Mouse (Mus musculus) lung, postnatal 0 days (tissue): ENCODE data around the gene Plekhb2. TPM values are rescaled to one million over a fixed set of nuclear protein-coding genes. Genes with fewer than 3 reads are reported as not detected.

ENCODE experiments used
- ATAC-seq: fragments of 200-750 bp; cut with Nextera tagmentation; 2 replicates; pipeline ENCODE4 v1.8.0; 2017; ENCODE audit warnings: moderate library complexity
- DNase-seq: peaks from one replicate; pipeline ENCODE4 v3.0.0-alpha.2; 2016; ENCODE audit warnings: low spot score
- H3K27ac ChIP-seq: fragments of 300-500 bp; sonication (generic); 2 replicates; pipeline ENCODE4 v1.5.1; 2014; ENCODE audit warnings: antibody characterized with exemption, mild to moderate bottlenecking, low read length, mixed read lengths
- H3K27me3 ChIP-seq: fragments of 300-500 bp; sonication (generic); replicated peaks from 2 replicates; pipeline ENCODE4 v1.6.1; 2014; ENCODE audit warnings: low read length, mixed read lengths; ENCODE audit not compliant: insufficient read depth
- H3K36me3 ChIP-seq: fragments of 300-500 bp; sonication (generic); 2 replicates; pipeline ENCODE4 v1.6.1; 2014; ENCODE audit warnings: low read length, mixed read lengths; ENCODE audit not compliant: insufficient read depth
- H3K4me1 ChIP-seq: fragments of 300-500 bp; sonication (generic); 2 replicates; pipeline ENCODE4 v1.6.1; 2014; ENCODE audit warnings: antibody characterized with exemption, low read depth, low read length, mixed read lengths; ENCODE audit not compliant: insufficient read depth
- H3K4me2 ChIP-seq: fragments of 300-500 bp; sonication (generic); replicated peaks from 2 replicates; pipeline ENCODE4 v1.6.1; 2014; ENCODE audit warnings: low read depth, mild to moderate bottlenecking, low read length, moderate library complexity, mixed read lengths
- H3K4me3 ChIP-seq: fragments of 300-500 bp; sonication (generic); 2 replicates; pipeline ENCODE4 v1.5.1; 2014; ENCODE audit warnings: low read depth, low read length
- H3K9ac ChIP-seq: fragments of 300-500 bp; sonication (generic); replicated peaks from 2 replicates; pipeline ENCODE4 v1.6.1; 2014; ENCODE audit warnings: low read depth, mild to moderate bottlenecking
- H3K9me3 ChIP-seq: fragments of 300-500 bp; sonication (generic); 2 replicates; pipeline ENCODE4 v1.6.1; 2016; ENCODE audit warnings: low read length, mixed read lengths
- CTCF ChIP-seq: IDR thresholded peaks from 2 replicates; pipeline ENCODE4 v1.5.1; 2016; ENCODE audit warnings: antibody characterized with exemption, mild to moderate bottlenecking
- EP300 ChIP-seq: IDR thresholded peaks from 2 replicates; pipeline ENCODE4 v1.6.1; 2016; ENCODE audit warnings: antibody characterized with exemption, mild to moderate bottlenecking, control low read depth
- WGBS: fragments of 180-500 bp; shearing (Covaris S2); extraction: QIAGEN DNeasy Blood & Tissue Kit; methylation state at CpG from one replicate; pipeline ENCODE4 v1.1.7; 2014; 5-methylcytosine and 5-hydroxymethylcytosine counted together
- polyA plus RNA-seq: library from polyadenylated mRNA; unstranded; fragments of >200 nt; fragmentation: Nextera tagmentation; extraction: Ambion mirVana; gene quantifications from 2 replicates; pipeline ENCODE4 v1.2.1, GENCODE M21; 2015

Plekhb2 gene
- polyA plus RNA-seq, 1 experiment from 2014 or later, result 71.1 TPM

DNA sequence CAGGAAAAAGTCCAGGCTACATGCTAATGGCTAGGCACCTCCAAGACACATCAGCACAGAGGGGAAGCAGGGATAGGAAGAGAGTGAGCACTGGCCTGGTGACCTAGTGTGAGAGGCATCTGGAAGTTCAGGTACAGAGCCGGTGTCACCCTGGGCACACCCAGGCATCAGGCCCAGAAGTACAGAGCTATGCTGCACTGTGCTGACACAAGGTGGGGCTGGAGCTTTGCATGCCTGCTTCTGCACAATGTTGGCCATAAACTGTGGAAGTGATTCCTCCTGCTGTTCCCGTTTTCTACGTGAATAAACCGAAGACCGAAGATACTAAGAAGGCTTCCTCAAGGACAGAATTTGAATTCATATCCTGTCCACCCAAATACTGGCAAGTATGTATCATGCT is 46.3 kb downstream of the Plekhb2 start:
- ATAC-seq, result no peak
- Histone ChIP-seq H3K27ac (no peak overlapping the region), H3K27me3 (no peaks in the 10 kb centered on the region), H3K9me3 (no peaks in the 10 kb centered on the region), H3K4me3 (no peak overlapping the region), H3K4me1 (no peaks in the 10 kb centered on the region), H3K9ac (no peak overlapping the region), H3K36me3 (no peaks in the 10 kb centered on the region), H3K4me2 (no peak overlapping the region)
- 83% methylated on average over 5 of the region's 5 CpGs for WGBS
- no peak for DNase-seq
- TF ChIP-seq EP300 (no peak), CTCF (no peak)

DNA sequence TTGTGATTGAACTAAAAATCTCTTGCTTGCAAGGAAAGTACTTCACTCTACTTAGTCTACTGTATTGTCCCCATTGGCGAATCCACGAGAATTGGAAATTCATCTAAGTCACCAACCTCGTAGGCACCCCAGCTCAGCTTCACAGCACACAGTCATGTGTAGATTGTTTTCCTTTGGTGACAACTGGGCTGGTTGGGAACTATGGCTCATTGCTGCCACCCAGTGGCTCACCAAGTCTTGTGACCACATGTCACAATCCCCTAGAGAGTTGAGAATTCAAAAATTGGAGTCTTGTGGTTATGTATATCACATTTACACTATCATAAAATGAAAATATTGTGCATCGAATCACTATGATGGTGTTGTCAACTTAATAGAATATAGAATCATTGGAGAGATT is 47.1 kb downstream of the Plekhb2 start:
- Histone ChIP-seq H3K36me3 (no peaks in the 10 kb centered on the region), H3K4me2 (no peak overlapping the region), H3K27me3 (no peaks in the 10 kb centered on the region), H3K9ac (no peak overlapping the region), H3K4me3 (no peak overlapping the region), H3K9me3 (no peaks in the 10 kb centered on the region), H3K4me1 (no peaks in the 10 kb centered on the region), H3K27ac (no peak overlapping the region)
- 47% methylated on average over 4 of the region's 4 CpGs for WGBS
- DNase-seq (peak; percentile 54), ATAC-seq (0 out of 2 replicates have a peak, but pooled peaks have one; percentile 44)
- TF ChIP-seq CTCF, result peak; percentile 75
- TF ChIP-seq EP300, result no peak

- H3K4me2 ChIP-seq, result no peak overlapping the region
- H3K9me3 ChIP-seq, result no peaks in the 10 kb centered on the region
These were observed 78.9 kb downstream of the Plekhb2 start for GRCm38 (mm10) chr1:34928656-34929055.

More at GRCm38 (mm10) chr1:34928656-34929055, 78.9 kb downstream of the Plekhb2 start:
- no peaks in the 10 kb centered on the region for H3K27me3 ChIP-seq
- no peaks in the 10 kb centered on the region for H3K36me3 ChIP-seq
- no peak overlapping the region for H3K9ac ChIP-seq
- no peak for DNase-seq
- no peak overlapping the region for H3K27ac ChIP-seq
- 85% methylated on average over 15 of the region's 15 CpGs for whole genome bisulfite sequencing
- no peak for ATAC-seq
- TF ChIP-seq EP300 (no peak), CTCF (no peak)
- H3K4me1 ChIP-seq, result no peaks in the 10 kb centered on the region
- H3K4me3 ChIP-seq, result no peak overlapping the region

Other genes starting within 250 kb of the Plekhb2 start
- 29.3 and 31.8 TPM in 2 replicates for gene Fam168b, start 6.9 kb upstream of the Plekhb2 start, polyA plus RNA-seq